Mouse (Mus musculus) cortical plate, adult 2 months (tissue): ENCODE results near the gene Igtp. TPM values are rescaled to one million over a fixed set of nuclear protein-coding genes. Genes with fewer than 3 reads are reported as not detected.
"Not testable (repeated sequence)": the region's sequence is repeated elsewhere in the genome, so short reads cannot be mapped to it uniquely, and the experiment has no call there.

Experiments used
- H3K27ac ChIP-seq: fragments of 200-500 bp; 2 replicates; pipeline ENCODE4 v1.5.1; 2012; ENCODE audit warnings: low read length, control low read depth, inconsistent platforms; ENCODE audit not compliant: insufficient read depth
- H3K4me1 ChIP-seq: fragments of 200-500 bp; 2 replicates; pipeline ENCODE4 v1.6.1; 2011; ENCODE audit warnings: low read length; ENCODE audit not compliant: control insufficient read depth, insufficient read depth
- H3K4me3 ChIP-seq: fragments of 200-500 bp; 2 replicates; pipeline ENCODE4 v1.5.1; 2011; ENCODE audit warnings: mild to moderate bottlenecking, low read length, control low read depth; ENCODE audit not compliant: insufficient read depth
- CTCF ChIP-seq: fragments of 200-500 bp; IDR thresholded peaks from 2 replicates; pipeline ENCODE4 v1.5.1; 2011; ENCODE audit warnings: mild to moderate bottlenecking, control low read depth, low read length; ENCODE audit not compliant: insufficient read depth; ENCODE audit errors: extremely low read depth
- POLR2A ChIP-seq: fragments of 200-500 bp; IDR thresholded peaks from 2 replicates; pipeline ENCODE4 v1.6.1; 2011; ENCODE audit warnings: mild to moderate bottlenecking, low read length, control low read depth; ENCODE audit not compliant: insufficient read depth; ENCODE audit errors: extremely low read depth
- polyA plus RNA-seq: library from polyadenylated mRNA; depleted of rRNA; stranded (reverse); fragments of >200 nt; gene quantifications from 2 replicates; pipeline ENCODE4 v1.2.3, GENCODE M21; 2012

Igtp gene
- polyA plus RNA-seq, 1 experiment: 9.6 TPM

DNA sequence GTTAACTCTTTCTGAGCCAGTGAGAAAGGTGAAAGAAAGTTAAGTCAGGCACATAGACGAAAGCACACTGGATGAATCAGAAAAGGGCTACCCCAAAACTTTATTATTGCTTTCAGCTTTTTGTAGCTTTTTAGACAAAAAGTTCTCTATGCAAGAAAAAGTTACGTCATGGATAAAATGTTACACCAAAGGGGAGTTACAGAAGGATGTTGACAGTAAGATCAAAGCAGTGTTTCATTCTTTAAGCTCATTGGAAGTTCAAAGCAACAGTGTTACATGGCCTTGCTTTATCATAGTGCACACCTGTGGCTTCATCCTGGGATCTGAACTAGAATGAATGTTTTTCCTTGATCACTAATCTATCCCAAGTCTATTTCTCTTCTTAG, 12.3 kb downstream of the Igtp start:
- no peak for TF ChIP-seq POLR2A
- TF ChIP-seq CTCF: no peak
- no peaks in the 10 kb centered on the region for H3K4me1 ChIP-seq
- H3K4me3 ChIP-seq: no peak overlapping the region
- H3K27ac ChIP-seq: no peak overlapping the region

DNA sequence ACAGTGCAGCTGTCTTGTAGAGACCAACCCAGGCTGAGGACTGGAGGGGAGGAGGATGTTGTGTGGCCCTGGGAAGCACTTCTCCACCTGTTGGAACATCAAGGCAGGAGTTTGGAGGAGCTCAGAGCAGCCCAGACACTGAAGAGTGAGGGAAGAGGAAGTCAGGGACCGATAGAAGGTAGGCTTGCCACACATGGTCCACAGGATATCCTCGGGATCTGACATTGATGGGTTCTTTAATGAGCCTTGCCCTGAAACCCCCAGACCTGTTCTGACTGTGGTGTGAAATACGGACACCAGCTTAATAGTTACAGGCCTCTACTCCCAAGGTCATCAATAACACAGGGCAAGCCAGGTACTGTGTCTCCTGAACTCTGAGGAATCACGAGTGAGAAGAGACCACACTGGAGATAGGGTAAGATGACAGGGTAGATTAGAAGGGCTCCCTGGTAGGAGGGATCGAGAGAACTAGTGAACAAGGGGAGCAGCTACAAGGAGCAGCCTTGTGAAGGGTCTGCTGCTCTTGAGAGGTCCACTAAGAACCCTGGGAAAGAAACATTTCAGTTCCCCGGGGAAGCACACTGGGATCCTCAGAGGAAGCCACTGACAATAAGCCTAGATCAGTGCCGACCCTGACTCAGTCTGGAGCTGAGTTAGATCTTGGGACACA, 14.5 kb downstream of the Igtp start:
- no peak overlapping the region for H3K4me3 ChIP-seq
- H3K27ac ChIP-seq: no peak overlapping the region
- no peaks in the 10 kb centered on the region for H3K4me1 ChIP-seq
- TF ChIP-seq CTCF (no peak), POLR2A (no peak)

DNA sequence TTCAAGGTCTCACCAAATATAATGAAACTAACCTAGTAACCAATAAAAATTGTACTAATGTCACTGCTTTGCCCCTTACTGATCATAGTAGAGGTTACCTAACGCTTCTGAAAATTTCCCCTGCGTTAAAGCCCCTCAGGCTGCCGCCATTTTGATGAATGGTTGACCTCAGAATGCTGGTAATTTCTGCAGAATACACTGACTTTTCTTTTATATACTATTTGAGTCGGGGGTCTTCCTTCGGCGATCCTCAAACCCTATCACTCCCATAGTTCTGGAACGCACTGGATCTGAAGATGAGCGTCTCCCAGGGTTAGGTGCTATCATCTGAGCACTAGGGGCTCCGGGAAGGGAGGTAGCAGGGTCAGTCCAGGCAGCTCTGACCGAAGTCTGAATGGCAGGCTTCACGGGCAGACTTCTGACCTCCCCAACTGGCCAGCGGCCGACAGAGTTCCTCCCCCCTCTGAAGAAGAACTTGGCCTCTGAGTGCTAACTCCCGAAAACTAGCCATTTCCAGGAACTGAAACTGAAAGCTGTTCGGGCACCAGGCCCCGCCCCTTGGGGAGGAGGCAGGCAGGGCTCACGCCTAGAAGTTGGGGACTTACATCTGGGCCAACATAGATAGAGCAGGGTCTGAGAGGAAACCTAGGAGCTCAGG, 15.2 kb downstream of the Igtp start:
- Histone ChIP-seq H3K4me1 (no peaks in the 10 kb centered on the region), H3K27ac (peak overlapping the region; percentile 89), H3K4me3 (peak overlapping the region; percentile 51)
- TF ChIP-seq CTCF: no peak
- no peak for TF ChIP-seq POLR2A

DNA sequence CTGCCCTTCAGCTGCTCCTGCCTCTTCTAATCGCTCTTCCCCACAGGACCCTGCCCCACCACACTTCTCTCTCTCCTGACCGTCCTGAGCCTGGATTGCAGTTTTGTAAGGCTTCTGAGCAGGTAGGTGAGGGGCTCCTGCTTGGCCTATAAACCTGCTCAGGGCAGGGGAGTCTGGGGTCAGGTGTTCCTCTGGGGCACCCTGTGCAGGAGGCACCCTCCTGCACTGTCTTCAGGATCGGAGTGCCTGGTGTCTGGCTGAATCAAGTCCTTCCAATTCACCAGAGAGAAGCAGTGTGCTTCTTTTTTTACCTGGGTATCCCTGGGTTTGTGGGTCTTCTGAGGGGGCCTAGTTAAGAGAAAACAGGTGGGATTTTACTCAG, 15.7 kb downstream of the Igtp start:
- not testable (repeated sequence) for H3K27ac ChIP-seq, H3K4me1 ChIP-seq
- H3K4me3 ChIP-seq: peak overlapping the region; percentile 51; the same call in 1 of the 2 replicates

DNA sequence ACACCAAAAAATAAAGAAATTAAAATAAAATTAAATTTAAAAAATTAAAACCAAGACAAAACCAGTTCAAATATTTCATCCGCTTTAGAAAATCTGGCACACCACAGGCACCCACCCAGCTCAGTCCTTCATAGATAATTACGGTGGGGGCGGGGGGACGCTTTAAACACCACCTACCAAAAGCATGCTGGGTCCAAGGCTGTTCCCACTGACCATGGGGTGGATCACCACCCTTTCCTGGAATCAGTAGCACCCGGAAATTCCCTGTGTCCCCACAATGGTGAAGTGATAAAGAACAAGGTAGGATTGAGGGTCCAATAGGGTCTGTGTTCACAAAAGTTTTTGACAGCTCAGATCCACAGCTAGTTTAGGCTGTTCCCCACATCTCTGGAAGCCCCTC, 16.5 kb downstream of the Igtp start:
- Histone ChIP-seq H3K4me3 (no peak overlapping the region), H3K4me1 (no peaks in the 10 kb centered on the region), H3K27ac (no peak overlapping the region)
- no peak for TF ChIP-seq CTCF
- no peak for TF ChIP-seq POLR2A

GRCm38 (mm10) chr11:58216823-58217222, 17.5 kb downstream of the Igtp start:
- Histone ChIP-seq H3K4me1 (no peaks in the 10 kb centered on the region), H3K4me3 (no peak overlapping the region), H3K27ac (no peak overlapping the region)
- TF ChIP-seq POLR2A: no peak
- no peak for TF ChIP-seq CTCF

GRCm38 (mm10) chr11:58223751-58224150, 24.4 kb downstream of the Igtp start:
- H3K27ac ChIP-seq: no peak overlapping the region
- TF ChIP-seq POLR2A (no peak), CTCF (no peak)
- H3K4me3 ChIP-seq: no peak overlapping the region
- H3K4me1 ChIP-seq: no peaks in the 10 kb centered on the region

- Histone ChIP-seq H3K4me3 (no peak overlapping the region), H3K4me1 (no peaks in the 10 kb centered on the region), H3K27ac (no peak overlapping the region)
- TF ChIP-seq CTCF: no peak
- no peak for TF ChIP-seq POLR2A
Observed at GRCm38 (mm10) chr11:58224313-58224712, 25.0 kb downstream of the Igtp start.

GRCm38 (mm10) chr11:58224872-58225271, 25.5 kb downstream of the Igtp start:
- not testable (repeated sequence) for H3K4me3 ChIP-seq, H3K4me1 ChIP-seq, H3K27ac ChIP-seq

- H3K4me3 ChIP-seq: no peak overlapping the region
- H3K4me1 ChIP-seq: no peaks in the 10 kb centered on the region
- H3K27ac ChIP-seq: no peak overlapping the region
- TF ChIP-seq CTCF: peak; percentile 96
- TF ChIP-seq POLR2A: no peak
Observed at GRCm38 (mm10) chr11:58225655-58226054, 26.3 kb downstream of the Igtp start.

GRCm38 (mm10) chr11:58226425-58226824, 27.1 kb downstream of the Igtp start:
- no peaks in the 10 kb centered on the region for H3K4me1 ChIP-seq
- TF ChIP-seq POLR2A (no peak), CTCF (no peak)
- H3K4me3 ChIP-seq: no peak overlapping the region
- no peak overlapping the region for H3K27ac ChIP-seq

DNA sequence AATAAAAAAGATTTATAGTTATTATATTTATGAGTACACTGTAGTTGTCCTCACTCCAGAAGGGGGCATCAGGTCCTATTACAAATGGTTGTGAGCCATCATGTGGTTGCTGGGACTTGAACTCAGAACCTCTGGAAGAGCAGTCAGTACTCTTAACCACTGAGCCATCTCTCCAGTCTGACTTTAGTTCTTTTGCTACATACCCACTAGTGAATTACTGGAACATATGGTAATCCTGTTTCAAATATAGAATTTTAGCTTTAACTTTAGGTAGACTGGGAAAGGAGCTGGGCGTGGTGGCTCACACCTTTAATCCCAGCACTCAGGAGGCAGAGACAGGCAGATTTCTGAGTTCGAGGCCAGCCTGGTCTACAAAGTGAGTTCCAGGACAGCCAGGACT, 28.7 kb downstream of the Igtp start:
- not testable (repeated sequence) for H3K4me1 ChIP-seq, H3K4me3 ChIP-seq, H3K27ac ChIP-seq
